Mouse (Mus musculus): ENCODE data around the gene Gm11037. TPM values are rescaled to one million over a fixed set of nuclear protein-coding genes. Genes with fewer than 3 reads are reported as not detected.

Gm11037 gene
- polyA plus RNA-seq, 1 experiment = not detected

DNA sequence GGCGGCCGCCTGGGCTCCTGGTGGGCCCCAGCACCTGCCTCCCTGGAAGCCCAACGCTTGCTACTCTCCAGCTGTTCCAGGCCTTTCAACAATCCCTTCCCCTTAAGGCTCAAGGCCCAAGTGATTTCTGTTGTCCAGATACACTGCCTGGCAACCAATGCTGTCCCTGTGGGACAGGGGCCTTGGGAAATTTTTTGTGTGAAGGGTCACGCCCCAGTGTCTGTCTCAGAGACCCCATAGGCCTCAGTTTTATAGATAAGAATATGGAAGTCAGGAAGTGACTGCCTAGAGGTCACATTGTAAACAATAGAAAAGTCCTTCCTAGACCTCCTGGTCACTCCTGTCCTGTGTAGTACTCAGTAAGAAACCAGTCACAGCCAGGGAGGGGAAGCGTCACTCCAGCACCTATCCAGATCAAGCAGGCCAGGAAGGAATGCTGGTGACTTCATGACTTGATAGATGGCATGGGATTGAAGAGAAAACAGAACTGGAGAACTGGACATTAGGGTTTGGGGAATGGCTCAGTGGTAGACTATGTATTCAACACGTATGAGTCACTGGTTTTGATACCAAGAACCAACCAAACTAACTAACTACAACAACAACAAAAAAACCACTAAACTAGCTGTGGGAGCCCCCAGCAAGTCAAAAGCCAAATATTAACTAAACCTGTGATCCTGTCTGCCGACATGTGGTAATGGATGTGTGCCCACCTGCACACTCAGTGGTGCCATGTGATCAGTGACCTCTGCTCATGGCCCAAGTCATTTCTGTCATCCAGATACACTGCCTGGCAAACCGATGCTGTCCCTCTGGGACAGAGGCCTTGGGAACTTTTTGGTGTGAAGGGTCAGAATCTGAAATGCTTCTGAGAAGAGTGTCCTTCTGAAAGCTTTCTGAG is 15.3 kb downstream of the Gm11037 start:
- no peak for DNase-seq (ENCODE audit: low spot score)

DNA sequence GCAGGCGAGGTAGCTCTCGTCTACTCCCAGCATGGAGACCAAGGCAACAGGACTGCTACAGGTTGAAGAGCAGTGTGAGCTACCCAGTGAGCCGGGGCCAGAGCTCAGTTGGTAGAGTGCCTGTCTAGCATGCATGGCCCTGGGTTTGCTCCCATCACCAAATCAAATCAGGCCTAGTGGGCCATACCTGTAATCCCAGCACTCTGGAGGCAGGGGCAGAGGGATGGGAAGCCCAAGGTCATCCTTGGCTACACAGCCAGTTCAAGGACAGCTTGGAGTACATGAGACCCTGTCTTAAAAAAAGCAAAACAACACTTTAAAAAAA is 15.9 kb downstream of the Gm11037 start:
- no peak for DNase-seq (ENCODE audit: low spot score)

DNA sequence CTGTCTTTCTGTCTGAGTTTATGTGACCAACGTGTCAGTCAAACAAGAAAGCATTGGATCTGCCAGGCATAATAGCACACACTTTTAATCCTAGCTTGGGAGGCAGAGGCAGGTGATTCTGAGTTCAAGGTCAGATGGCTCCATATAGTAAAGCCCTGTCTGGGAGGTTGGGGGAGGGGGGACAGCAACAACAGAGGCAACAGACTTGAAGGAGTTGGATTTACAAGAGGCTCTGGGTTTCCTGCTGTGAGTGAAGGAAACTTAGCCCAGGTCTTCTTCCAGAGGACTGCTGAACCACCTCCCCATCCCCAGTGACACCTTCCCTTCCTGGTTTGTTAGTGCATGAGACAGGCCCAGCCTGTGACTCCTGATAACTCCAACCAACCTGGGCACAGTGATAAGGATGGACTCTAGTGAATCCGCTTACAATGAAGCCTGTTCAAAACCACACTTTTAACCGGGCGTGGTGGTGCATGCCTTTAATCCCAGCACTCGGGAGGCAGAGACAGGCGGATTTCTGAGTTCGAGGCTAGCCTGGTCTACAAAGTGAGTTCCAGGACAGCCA is 19.0 kb downstream of the Gm11037 start:
- DNase-seq (ENCODE audit: low spot score) = no peak

DNA sequence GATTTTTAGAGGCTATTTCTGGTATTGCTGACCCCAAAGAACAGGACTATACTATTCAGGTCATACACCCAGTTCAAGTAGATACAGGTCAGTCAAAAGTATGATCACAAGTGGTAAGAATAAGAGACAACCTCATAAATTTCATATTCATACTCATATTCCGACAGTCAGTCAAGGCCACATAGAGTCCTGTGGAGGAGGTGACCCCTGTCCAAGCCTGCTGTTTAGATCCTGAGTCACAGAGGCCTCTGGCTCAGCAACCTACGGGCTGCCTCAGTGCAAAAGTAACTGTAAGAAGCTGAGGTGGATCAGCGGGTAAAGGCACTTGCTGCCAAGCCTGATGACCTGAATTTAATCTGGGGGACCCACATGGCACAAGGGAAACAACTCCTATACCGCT is 20.7 kb downstream of the Gm11037 start:
- DNase-seq (ENCODE audit: low spot score) = no peak

DNA sequence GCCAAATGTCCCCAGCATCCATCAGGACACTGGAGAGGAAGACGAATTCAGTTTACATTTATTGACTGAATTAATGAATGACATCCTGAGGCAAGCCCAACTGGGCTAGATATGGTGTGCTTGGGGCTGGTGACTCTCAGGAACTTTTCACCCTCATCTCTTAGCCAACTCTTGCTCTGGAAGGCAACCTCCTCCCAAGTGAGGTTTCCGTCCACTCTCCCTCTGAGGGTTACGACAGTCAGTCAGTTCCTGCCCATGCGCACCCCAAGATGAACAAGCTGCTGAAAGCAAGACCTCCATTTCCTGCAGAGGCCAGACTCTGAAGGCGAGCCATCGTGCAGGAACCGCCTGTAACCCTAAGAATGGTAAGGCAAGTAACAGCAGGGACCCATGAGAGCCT is 23.7 kb downstream of the Gm11037 start:
- DNase-seq (ENCODE audit: low spot score) = no peak

DNA sequence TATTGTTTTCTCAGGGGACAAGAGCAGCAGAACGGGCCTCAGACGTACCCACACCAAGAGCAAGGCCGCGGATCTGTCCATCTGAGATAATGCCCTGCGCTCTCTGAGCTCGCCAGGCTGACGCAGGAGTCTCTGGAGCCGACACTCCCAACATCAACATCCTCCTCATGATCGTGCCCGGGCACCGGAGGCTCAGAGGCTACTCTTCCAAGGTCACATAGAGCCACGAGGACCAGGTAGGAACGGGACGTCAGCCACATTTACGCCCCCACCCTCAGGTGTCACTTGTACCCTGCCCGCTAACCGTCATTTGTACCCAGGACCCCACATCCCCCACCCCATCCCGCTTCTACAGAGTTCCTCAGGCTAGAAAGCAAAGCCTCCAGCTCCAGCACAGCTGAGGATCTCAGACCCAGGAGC is 26.2 kb downstream of the Gm11037 start:
- no peak for DNase-seq (ENCODE audit: low spot score)

DNA sequence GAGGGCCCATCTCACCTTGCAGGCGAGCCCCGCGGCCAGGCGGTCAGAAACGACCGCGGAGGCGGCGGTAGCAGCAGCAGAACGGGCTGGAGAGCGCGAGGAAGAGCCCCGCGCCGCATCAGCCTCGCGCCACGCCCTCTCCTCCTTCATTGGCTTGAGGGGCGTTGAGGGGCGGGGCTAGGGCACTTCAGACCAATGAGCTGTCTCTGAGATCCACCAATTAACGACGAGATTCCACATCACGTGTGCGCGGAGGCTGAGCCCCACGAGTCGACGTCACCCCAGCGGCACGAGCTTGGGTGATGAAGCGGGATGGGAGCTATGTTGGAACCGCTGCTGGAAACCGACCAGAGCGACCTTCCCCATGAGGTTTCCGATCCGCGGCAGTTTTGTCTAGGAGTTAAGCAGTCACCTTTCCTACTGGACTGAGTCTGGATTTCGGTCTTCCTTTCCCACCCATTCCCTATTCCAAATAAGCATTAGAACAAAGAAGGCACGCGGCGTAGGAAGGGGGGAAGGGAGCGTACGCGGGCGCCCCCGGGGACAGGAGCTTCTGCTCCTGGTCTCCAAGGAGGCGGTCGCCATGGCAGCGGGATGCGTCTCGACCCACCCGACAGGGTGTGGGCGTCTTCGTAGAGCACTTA is 26.8 kb downstream of the Gm11037 start, which contains the start of gene 1700037H04Rik:
TSS of gene 1700037H04Rik (minus strand) at position 144 of the 644 bp plus-strand sequence.
- DNase-seq (ENCODE audit: low spot score) = peak; percentile 81

DNA sequence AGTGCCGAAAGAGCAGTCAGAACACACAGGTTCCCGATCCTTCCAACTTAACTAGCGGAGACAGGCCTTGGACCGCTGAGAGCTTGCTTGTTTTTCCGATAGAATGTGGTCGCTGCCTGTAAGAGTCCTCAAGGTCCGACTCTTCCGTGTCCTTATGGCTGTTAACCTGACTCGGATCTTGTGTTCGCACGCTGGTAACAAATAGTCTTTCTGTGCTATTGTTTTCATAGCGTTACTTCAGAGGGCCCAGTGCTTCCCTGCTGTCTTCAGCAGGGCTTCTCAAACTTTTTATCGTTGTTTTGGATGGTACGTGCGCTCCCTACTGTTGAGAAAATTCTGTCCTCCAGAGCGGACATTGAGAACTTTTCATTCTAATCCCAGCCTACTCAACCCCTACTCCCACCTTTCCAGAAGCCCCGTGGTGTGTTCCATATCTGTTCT is 27.4 kb downstream of the Gm11037 start:
- DNase-seq (ENCODE audit: low spot score) = no peak

DNA sequence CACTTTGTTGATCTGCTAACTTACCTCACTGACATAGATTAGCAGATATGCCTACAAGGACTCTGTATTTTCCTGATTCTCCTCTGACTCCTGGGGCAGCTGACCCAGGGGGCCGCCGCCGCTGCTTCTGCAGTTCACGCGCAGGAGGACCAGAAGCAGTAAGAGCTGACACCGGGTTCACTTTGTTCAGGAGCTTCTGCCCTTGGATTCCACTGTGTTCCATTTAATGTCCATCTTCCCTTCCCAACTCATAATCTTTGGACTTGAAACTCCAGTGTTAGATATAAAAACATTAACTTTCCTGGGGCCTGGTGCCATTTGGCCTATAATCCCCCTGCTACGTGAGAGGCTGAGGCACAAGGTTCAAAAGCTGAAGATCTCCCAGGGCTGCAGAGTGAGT is 30.6 kb downstream of the Gm11037 start:
- no peak for DNase-seq (ENCODE audit: low spot score)

DNA sequence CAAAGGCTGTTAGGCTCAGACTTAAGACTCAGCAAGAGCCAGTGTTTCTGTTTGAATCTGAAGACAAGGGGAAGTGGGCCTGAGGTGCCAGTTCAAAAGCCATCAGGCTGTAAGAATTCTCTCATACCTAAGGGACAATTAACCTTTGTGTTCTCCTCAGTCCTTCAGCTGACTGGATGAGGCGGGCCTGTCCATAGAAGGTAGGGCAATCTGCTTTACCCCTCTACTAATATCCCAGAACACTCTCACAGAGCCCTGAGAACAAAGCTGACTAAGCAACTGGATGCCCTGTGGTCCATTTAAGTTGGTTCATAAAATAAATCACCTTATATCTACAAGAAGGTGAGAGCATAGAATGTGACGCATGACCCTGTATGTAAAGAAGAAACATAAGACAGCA is 32.9 kb downstream of the Gm11037 start:
- no peak for DNase-seq (ENCODE audit: low spot score)

DNA sequence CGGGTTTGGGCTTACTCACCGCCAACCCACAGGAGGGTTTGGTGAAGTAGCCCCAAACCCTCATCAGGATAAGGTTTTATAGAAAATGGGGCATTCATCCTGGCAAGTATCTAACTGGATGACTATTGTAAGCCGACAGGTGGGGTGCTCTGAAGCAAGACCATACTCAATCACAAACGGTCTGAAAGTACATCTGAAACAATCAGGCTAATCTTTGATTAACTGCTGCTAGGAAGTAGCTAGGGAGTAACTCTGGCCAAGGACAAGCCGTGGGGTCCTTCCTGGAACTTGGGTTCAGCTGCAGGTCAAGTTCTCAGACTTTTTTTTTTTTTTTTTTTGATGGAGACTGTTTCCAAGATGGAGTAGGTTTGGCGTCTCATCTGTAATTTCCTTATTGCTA is 34.7 kb downstream of the Gm11037 start:
- no peak for DNase-seq (ENCODE audit: low spot score)

DNA sequence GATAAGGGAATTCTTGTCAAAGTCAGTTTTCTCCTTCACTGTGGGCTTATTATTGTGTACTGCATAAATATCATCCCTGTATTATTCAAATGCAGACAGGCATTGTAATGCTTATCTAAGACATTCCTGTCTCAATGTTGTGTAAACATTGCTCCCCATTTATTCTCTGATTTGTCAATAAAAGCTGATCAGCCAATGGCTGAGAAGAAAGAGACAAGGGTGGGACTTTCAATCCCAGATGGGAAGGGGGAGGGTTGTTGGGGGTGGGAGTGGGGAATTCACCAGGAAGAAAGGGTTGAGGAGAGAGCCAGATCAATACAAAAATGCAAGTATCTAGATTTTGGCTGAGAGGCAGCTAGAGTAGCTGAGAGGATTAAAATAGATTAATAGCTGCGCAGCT is 35.6 kb downstream of the Gm11037 start:
- no peak for DNase-seq (ENCODE audit: low spot score)

DNA sequence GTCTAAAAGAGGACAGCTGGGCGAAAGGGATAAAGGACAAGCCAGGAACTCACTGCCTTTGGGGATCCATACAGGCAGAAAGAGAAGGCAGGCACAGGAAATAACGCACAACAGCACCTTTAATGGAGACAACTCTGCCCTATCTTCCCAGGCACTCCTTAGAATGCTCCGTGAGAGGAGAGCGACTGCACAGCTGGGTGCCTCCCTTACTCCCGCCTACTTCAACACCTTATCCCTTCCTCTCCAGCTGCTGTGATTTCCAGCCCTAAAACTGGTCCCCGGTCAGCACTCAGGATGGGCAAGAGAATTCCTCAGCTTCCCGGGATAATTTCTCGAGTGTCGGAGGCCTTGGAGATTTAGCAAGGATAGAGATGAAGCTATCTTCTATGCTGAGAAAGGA is 37.6 kb downstream of the Gm11037 start:
- no peak for DNase-seq (ENCODE audit: low spot score)

DNA sequence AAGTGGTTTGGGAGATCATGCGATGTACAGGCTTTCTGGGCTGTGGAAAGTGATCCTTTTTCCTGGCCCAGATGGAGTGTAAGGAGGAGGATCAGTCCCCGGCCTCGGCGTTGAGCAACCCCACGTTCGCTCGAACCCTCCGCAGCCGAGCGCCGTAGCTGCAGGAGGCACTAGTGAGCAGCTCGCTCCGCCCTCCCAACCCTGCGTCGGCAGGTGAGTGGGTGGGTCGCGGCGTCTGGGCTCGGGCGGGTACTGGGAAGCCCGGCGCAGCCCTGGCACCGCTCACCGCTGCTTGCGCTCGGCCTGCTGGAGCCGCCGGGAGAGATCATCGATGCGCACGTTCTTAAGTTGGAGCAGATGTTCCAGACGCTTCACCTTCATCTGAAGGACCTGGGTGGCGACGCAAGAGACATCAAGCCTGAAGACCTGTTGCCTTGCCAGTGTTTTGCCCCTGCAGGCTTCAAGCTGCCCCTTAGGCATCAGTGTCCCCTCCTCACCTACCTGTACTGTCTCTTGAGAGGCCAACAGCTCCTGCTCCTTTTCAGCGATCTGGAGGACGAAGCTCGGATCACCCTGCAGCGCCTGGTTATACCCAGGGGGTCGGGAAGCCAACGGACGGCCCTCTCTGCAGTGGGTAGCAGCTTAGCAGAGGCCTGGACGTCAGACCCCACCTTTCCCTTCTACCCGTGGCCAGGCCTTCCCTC is 38.3 kb downstream of the Gm11037 start:
- peak; percentile 57 for DNase-seq (ENCODE audit: low spot score)

DNA sequence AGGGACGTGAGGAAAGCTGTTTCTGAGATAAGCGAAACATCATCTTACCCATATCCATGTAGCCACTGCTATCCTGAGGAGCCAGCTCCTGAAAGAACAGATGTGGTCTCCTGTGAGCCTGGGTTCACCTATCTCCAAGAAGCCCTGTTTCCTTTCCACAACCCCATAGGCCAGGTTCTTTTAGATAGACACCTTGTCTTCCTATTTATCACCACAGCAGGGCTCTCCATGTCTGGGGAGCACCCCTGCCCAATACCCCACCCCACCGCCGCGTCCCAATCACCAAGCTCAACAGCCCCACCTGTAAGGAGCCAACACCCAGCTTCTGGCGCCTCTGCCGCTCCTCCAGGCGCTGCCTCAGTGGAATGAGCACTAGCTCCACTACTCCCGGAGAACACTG is 39.0 kb downstream of the Gm11037 start:
- no peak for DNase-seq (ENCODE audit: low spot score)

DNA sequence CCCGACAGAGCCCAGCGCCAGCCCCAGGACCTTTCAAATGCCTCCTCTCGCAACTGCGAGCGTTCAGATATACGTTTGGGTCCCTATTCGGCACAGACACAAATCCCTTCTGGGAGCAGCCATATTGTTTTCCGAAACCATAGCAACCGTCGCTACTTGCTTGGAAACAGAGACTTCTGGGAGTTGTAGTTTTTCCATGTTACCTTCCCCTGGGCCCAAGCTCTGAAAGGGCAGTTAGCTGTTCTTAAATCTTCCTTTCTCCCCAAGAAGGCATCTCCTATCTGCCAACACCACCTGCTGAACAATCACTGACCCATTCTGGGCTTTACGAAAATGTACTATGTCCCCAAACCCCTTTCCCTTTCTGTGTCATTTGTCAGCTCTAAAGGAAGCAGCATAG is 41.4 kb downstream of the Gm11037 start:
- no peak for DNase-seq (ENCODE audit: low spot score)

DNA sequence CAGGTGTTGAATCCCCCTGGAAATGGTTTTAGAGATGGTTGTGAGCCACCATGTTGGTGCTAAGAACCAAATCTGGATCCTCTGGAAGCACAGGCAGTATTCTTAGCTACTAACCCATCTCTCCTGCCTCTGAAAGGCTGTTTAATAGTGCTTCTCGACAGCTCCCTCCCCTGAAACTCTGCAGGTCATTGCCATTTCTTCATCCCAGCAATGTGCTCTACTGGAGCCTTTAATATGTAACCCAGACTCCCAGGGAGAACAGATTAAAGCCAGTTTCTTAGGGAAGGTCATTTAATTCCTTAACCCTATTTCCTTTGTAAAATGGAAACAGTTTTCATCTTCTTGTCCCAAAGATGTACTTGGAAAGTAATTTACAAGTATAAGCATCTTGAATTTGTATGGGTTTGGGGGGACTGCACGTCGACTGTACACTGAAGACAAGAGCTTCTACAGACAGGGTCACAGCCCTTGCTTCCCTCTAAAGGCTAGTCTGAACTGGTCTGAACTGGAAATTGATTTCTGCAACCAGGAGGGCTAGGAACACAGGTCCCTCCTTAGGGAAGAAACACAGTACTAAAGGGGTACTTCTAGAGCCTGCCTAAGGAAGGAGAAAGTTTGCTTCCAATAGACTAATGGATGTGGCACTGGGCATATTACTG is 42.1 kb downstream of the Gm11037 start:
- no peak for DNase-seq (ENCODE audit: low spot score)

DNA sequence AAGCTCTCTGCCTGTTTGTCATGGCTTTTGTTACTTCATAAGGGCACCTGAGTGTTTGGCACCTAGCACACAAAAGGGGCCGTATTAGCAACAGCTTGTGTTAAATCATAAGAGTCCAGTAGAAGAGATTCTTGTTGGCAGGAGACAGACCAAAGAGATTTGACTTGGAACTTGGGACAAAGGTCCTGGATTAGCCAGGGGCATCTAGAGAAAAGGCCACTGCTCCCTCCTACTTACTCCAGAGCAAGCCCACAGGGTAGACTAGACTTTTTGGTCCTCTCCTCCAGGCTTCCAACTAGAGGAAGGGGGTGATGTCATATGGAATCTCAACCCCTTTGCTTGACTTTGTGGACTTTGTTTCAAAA is 42.6 kb downstream of the Gm11037 start:
- DNase-seq (ENCODE audit: low spot score) = no peak

DNA sequence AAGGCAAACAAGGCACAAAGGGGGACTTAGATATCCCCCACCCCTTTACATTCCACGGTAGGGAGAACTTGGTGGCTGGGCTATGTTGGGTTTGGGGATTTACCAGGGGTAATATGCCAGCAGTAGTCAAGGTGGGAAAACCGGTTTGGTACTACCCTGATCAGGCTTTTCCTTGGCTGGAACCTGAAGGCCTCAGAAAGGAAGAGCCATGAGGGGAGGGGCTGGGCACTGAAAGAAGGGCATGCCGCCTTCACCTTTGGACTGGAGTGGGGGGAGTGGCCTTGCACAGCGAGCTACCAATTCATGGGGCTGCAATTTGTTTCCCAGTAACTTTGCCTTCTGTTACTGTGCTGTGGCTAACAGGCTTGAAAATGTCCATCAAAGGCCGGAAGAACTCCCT is 43.2 kb downstream of the Gm11037 start:
- no peak for DNase-seq (ENCODE audit: low spot score)

DNA sequence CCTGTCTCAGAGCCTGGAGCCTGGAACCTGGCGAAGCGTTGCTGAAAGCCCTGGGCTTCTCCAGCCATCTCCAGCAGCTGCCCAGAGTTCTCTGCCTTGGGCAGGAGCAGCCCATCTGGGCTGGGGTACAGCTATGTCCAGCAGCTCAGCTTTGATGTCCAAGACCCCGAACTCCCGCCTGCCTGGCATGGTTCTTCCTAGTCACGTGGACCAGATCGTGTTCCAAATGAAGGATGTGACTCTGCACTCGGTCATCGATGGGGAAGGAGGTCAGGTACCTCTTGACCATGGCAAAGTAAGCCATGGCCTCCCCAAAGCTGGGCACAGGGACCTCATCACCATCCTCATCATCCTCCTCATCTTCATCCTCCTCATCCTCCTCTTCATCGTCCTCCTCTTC is 44.6 kb downstream of the Gm11037 start:
- DNase-seq (ENCODE audit: low spot score) = no peak

DNA sequence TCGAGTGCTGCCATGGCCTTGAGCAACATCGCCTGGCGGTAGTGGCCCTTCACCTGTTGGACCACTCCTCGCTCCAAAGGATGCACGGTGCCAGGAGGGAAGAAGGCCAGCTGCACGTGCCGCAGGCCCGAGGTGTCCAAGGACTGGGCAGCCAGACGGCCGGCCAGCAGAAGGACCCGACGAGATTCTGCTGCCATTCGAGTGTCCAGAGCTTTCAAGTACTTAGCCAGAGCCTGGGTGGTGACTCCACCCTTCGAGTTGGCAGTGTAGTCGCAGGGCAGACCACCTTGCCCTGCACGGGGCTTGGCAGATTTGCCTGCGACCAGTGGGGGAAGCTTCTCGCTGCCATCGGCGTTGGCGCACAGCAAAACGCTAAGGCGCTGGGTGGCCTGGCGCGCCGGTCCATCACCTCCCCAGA is 45.5 kb downstream of the Gm11037 start:
- DNase-seq (ENCODE audit: low spot score) = peak; percentile 52

All from urinary bladder, adult 2 months (tissue).